Mouse (Mus musculus) stomach, postnatal 0 days (tissue): ENCODE data around the gene Zgpat. TPM values are rescaled to one million over a fixed set of nuclear protein-coding genes. Genes with fewer than 3 reads are reported as not detected.

Source experiments
- ATAC-seq: fragments of 200-750 bp; cut with Nextera tagmentation; 2 replicates; pipeline ENCODE4 v1.8.0; 2017; ENCODE audit not compliant: low FRiP score, low TSS enrichment
- DNase-seq: peaks from one replicate; pipeline ENCODE4 v3.0.0-alpha.2; 2016; ENCODE audit warnings: low spot score
- H3K27ac ChIP-seq: fragments of 300-500 bp; sonication (generic); replicated peaks from 2 replicates; pipeline ENCODE4 v1.5.1; 2014; ENCODE audit warnings: mild to moderate bottlenecking, control low read depth
- H3K27me3 ChIP-seq: fragments of 300-500 bp; sonication (generic); 2 replicates; pipeline ENCODE4 v1.6.1; 2014; ENCODE audit warnings: low read length; ENCODE audit not compliant: control insufficient read depth, insufficient read depth
- H3K36me3 ChIP-seq: fragments of 300-500 bp; sonication (generic); 2 replicates; pipeline ENCODE4 v1.6.1; 2014; ENCODE audit warnings: low read length, mixed read lengths; ENCODE audit not compliant: control insufficient read depth, insufficient read depth
- H3K4me1 ChIP-seq: fragments of 300-500 bp; sonication (generic); replicated peaks from 2 replicates; pipeline ENCODE4 v1.6.1; 2014; ENCODE audit warnings: antibody characterized with exemption; ENCODE audit not compliant: control insufficient read depth, insufficient read depth
- H3K4me2 ChIP-seq: fragments of 300-500 bp; sonication (generic); replicated peaks from 2 replicates; pipeline ENCODE4 v1.6.1; 2014; ENCODE audit warnings: low read depth, mild to moderate bottlenecking, control low read depth, moderate library complexity
- H3K4me3 ChIP-seq: fragments of 300-500 bp; sonication (generic); 2 replicates; pipeline ENCODE4 v1.5.1; 2014; ENCODE audit warnings: low read depth, low read length, control low read depth
- H3K9ac ChIP-seq: fragments of 300-500 bp; sonication (generic); 2 replicates; pipeline ENCODE4 v1.6.1; 2014; ENCODE audit warnings: mild to moderate bottlenecking, low read length, control low read depth, mixed read lengths
- H3K9me3 ChIP-seq: fragments of 300-500 bp; sonication (generic); 2 replicates; pipeline ENCODE4 v1.6.1; 2016; ENCODE audit warnings: low read length; ENCODE audit not compliant: control insufficient read depth
- CTCF ChIP-seq: IDR thresholded peaks from 2 replicates; pipeline ENCODE4 v1.5.1; 2016; ENCODE audit warnings: antibody characterized with exemption, low read depth, mild to moderate bottlenecking, moderate library complexity
- EP300 ChIP-seq: optimal IDR thresholded peaks from 2 replicates; pipeline ENCODE3; 2016; ENCODE audit warnings: antibody characterized with exemption
- WGBS: fragments of 180-500 bp; shearing (Covaris S2); extraction: QIAGEN DNeasy Blood & Tissue Kit; methylation state at CpG from one replicate; pipeline ENCODE4 v1.1.7; 2014; 5-methylcytosine and 5-hydroxymethylcytosine counted together
- polyA plus RNA-seq: library from polyadenylated mRNA; unstranded; fragments of >200 nt; fragmentation: Nextera tagmentation; extraction: Ambion mirVana; gene quantifications from 2 replicates; pipeline ENCODE4 v1.2.1, GENCODE M21; 2015

Zgpat gene
- polyA plus RNA-seq, 1 experiment from 2014 or later, result 15.5 TPM

GRCm38 (mm10) chr2:181394086-181394485 is 29.4 kb downstream of the Zgpat start:
- Histone ChIP-seq H3K4me2 (no peak overlapping the region), H3K9me3 (no peaks in the 10 kb centered on the region), H3K9ac (no peak overlapping the region), H3K4me1 (no peaks in the 10 kb centered on the region), H3K27me3 (no peaks in the 10 kb centered on the region), H3K27ac (no peak overlapping the region), H3K4me3 (no peak overlapping the region), H3K36me3 (no peaks in the 10 kb centered on the region)
- WGBS, result 91% methylated on average over 3 of the region's 3 CpGs
- ATAC-seq (no peak), DNase-seq (no peak)
- no peak for TF ChIP-seq EP300
- TF ChIP-seq CTCF, result no peak

- Histone ChIP-seq H3K27me3 (no peaks in the 10 kb centered on the region), H3K9me3 (no peaks in the 10 kb centered on the region), H3K4me1 (no peaks in the 10 kb centered on the region), H3K27ac (no peak overlapping the region), H3K4me2 (no peak overlapping the region), H3K9ac (no peak overlapping the region), H3K4me3 (no peak overlapping the region), H3K36me3 (no peaks in the 10 kb centered on the region)
- no peak for ATAC-seq
- no peak for TF ChIP-seq EP300
- TF ChIP-seq CTCF, result no peak
- no peak for DNase-seq
- WGBS, result 53% methylated on average over 5 of the region's 5 CpGs
Measured at GRCm38 (mm10) chr2:181397207-181397761, 32.6 kb downstream of the Zgpat start.

GRCm38 (mm10) chr2:181401497-181401896 is 36.8 kb downstream of the Zgpat start:
- TF ChIP-seq EP300, result no peak
- TF ChIP-seq CTCF, result no peak
- Histone ChIP-seq H3K4me2 (no peak overlapping the region), H3K9me3 (no peaks in the 10 kb centered on the region), H3K4me1 (no peaks in the 10 kb centered on the region), H3K9ac (no peak overlapping the region), H3K27me3 (no peaks in the 10 kb centered on the region), H3K4me3 (no peak overlapping the region), H3K36me3 (no peaks in the 10 kb centered on the region), H3K27ac (no peak overlapping the region)
- DNase-seq, result no peak
- WGBS, result 14% methylated on average over 1 of the region's 1 CpGs
- ATAC-seq, result no peak

GRCm38 (mm10) chr2:181403722-181404121 is 39.0 kb downstream of the Zgpat start:
- TF ChIP-seq EP300, result no peak
- no peak for TF ChIP-seq CTCF
- H3K36me3 ChIP-seq, result no peaks in the 10 kb centered on the region
- H3K4me2 ChIP-seq, result no peak overlapping the region
- WGBS, result 79% methylated on average over 3 of the region's 3 CpGs
- ATAC-seq (no peak), DNase-seq (no peak)
- no peak overlapping the region for H3K27ac ChIP-seq
- no peaks in the 10 kb centered on the region for H3K27me3 ChIP-seq
- H3K9me3 ChIP-seq, result no peaks in the 10 kb centered on the region
- no peak overlapping the region for H3K9ac ChIP-seq
- no peak overlapping the region for H3K4me3 ChIP-seq
- H3K4me1 ChIP-seq, result no peaks in the 10 kb centered on the region

- Histone ChIP-seq H3K4me3 (no peak overlapping the region), H3K9ac (no peak overlapping the region), H3K27me3 (no peaks in the 10 kb centered on the region), H3K27ac (no peak overlapping the region), H3K9me3 (no peaks in the 10 kb centered on the region), H3K4me1 (no peaks in the 10 kb centered on the region), H3K36me3 (no peaks in the 10 kb centered on the region), H3K4me2 (no peak overlapping the region)
- TF ChIP-seq EP300 (no peak), CTCF (no peak)
- DNase-seq (no peak), ATAC-seq (no peak)
- 74% methylated on average over 7 of the region's 7 CpGs for WGBS
Measured at GRCm38 (mm10) chr2:181409643-181410042, 44.9 kb downstream of the Zgpat start.

GRCm38 (mm10) chr2:181410760-181411473 is 46.2 kb downstream of the Zgpat start:
- H3K36me3 ChIP-seq, result no peaks in the 10 kb centered on the region
- TF ChIP-seq CTCF (peak; percentile 90), EP300 (no peak)
- H3K4me3 ChIP-seq, result no peak overlapping the region
- H3K4me1 ChIP-seq, result no peaks in the 10 kb centered on the region
- no peak overlapping the region for H3K4me2 ChIP-seq
- WGBS, result 42% methylated on average over 4 of the region's 4 CpGs
- peak; percentile 77 for DNase-seq
- no peaks in the 10 kb centered on the region for H3K9me3 ChIP-seq
- H3K27me3 ChIP-seq, result no peaks in the 10 kb centered on the region
- H3K27ac ChIP-seq, result no peak overlapping the region
- ATAC-seq, result peak; percentile 74; the same call in 1 of the 2 replicates
- H3K9ac ChIP-seq, result no peak overlapping the region
